Mouse (Mus musculus) frontal cortex, adult (tissue): Measurements from ENCODE around the gene Ublcp1.
A peak's percentile ranks its signal among the peaks of the same experiment; 100 is the strongest.
"Not testable (repeated sequence)": the region's sequence is repeated elsewhere in the genome, so short reads cannot be mapped to it uniquely, and the experiment has no call there.

ENCODE experiments used
- ATAC-seq: cut with Nextera tagmentation; 2 replicates; pipeline ENCODE4 v1.9.2; 2017; ENCODE audit warnings: mild to moderate bottlenecking, moderate library complexity, mixed read lengths; ENCODE audit not compliant: low TSS enrichment

Gene Ublcp1

DNA sequence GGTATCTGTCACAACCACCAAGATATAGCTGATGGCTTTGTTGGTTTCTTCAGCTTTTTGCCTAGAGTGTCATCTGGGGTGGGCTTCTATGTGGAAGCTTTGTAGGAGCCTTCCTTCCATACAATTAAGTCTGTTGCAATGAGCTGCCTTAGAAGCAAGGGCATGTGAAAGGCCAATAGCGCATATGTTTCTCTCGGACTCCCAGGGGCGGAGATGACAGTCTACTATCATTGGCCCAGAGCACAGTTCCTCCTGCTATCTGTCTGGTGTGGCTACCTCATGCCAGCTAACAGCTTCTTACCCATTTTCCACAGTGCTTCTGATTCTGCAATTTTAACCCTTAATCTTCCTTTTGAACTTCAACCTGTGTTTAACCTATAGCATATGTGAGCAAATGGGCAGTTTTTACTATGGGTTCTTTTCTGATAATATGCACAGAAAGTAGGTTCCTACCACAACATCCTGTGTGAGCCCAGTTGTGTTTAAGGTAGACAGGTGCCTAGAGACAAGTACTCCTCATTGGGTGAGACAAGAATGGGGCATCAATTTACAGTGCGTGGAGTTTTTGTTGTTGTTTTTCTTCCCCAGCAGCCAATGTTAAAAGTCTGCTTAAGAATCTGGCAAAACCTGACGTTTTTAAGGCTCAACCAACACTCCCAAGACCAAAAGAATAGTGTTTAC is 24.5 kb upstream of the Ublcp1 start:
- no peak for ATAC-seq

GRCm38 (mm10) chr11:44489117-44489516 is 18.8 kb upstream of the Ublcp1 start:
- ATAC-seq: no peak

DNA sequence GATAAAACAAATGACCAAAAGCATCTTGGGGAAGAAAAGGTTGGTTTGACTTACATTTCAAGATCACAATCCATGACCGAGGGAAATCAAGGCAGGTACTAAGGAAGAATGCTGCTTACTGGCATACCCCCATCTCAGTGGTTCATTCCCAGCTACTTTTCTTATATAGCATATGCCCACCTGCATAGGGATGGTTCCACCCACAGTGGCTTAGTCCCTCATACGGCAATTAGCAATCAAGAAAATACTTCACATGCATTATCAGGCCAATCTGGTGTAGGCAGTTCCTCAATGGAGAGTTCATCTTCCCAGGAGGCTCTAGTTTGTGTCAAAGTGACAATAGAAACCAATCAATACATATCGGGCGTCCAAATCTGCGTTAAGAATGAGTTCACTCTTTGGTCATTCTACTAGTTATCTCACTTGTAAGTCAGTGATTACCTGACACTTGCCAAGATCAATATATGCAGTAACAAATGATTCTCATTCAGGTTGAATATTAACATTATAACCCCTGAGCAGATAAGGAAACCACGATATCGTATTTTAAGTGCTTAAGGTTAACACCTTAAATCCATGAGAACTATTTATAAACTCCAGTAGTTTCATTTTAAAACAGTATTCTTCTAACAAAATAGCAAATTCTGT is 14.9 kb upstream of the Ublcp1 start:
- ATAC-seq: no peak

DNA sequence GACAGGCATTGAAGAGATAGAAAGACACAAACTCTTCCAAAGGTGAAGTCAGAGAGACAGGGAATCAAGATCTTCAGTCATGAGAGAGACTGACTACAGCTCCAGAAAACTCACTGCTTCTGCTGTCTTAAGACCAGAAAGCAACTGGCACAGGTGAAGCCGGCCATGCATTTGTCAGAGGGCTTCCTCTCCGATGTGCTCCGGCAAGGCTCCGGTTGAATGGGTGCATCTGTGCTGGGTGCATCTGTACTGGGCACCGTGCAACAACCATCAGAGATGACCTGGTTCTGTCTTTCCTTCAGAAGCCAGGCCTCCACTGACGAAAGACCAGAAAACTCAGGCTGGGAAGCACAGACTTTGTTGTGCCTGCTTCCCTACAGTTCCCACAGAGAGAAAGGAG is 9.9 kb upstream of the Ublcp1 start:
- no peak for ATAC-seq

- ATAC-seq: no peak
These were observed 8.1 kb upstream of the Ublcp1 start for GRCm38 (mm10) chr11:44478382-44478781.

DNA sequence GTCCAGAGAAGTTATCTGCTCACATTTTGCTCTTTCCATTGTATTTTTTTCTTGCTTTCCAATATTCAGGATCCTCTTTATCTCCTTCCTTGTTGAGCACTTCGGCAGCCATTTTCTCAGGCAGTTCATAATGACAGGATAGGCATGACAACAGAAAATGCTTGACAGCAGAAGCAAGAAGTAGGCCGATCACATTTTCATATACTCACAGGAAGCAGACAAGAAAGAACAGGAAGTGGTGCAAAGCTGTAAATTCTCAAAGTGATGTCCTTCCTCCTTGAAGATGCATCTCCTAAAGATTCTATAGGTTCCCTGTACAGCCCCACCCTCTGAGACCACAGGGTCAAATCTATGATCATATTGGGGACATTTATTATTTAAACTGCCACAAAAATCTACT is 6.1 kb upstream of the Ublcp1 start:
- ATAC-seq: no peak

- no peak for ATAC-seq
These were observed 5.2 kb upstream of the Ublcp1 start for GRCm38 (mm10) chr11:44475467-44475866.

DNA sequence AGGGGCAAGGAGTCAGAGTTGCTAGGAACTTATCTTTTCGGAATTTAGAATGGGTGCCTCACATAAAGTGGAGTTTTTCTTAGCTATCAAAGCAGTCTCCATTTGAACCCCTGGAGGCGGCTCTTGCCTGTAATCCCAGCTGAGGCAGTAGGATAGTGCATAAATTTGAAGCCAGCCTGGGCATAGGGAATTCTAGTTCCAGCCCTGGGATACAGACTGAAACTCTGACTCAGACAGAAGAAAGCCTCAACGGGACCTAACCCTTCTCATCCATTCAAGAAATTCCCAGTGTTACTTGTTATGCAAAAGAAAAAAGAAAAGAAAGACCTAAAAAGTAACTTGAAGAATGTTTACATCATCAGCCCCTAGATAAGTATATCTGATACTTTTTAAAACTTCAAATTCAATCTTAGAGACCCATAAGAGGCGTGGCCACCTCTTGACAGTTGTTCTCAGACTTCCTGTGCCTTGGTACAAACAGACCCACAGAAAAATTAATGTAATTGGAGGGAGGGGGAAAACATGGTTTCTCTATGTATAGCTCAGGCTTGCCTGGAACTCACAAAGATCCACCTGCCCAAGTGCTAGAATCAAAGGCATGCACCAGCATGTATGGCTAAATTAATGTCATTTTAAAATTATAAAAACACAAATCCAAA is 1.2 kb upstream of the Ublcp1 start:
- no peak for ATAC-seq

DNA sequence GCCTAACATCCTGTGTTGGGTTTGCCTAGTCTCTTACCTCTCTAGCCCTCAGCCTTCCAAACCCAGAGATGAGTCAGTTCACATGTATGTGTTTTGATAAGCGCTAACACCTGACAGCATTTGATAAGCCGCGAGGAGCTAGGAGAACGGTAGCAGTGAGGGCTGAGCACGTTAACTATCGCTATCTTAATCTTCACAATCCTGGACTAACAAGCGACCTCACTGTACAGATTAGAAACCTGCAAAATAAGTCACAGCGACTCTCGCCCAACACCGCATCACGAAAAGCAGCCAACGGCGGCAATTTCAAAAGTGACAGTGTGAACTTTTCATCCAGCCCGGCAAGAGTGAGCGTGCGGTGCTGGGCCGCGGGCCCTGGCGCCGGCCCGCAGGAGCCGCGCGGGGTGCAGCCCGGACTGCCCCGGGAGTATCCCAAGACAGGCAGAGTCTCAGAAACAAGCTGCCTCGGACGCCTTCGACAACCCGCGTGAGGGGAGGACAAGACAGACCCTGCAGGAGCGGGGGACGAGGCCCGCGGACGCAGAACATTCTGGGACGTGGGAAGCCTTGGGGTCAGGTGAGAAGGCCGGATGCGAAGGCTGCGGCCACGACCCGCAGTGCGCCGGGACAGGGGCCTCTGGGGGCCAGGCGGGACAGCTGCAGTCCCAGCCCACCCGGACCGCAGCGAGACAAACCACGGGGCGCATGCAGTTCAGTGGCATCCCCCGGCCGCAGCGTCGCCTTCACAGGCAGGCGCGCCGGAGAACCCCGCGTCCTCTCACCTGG is 459 bp downstream of the Ublcp1 start:
- ATAC-seq: peak; percentile 46

- ATAC-seq: no peak
These were observed 1.9 kb downstream of the Ublcp1 start for GRCm38 (mm10) chr11:44468306-44468790.

DNA sequence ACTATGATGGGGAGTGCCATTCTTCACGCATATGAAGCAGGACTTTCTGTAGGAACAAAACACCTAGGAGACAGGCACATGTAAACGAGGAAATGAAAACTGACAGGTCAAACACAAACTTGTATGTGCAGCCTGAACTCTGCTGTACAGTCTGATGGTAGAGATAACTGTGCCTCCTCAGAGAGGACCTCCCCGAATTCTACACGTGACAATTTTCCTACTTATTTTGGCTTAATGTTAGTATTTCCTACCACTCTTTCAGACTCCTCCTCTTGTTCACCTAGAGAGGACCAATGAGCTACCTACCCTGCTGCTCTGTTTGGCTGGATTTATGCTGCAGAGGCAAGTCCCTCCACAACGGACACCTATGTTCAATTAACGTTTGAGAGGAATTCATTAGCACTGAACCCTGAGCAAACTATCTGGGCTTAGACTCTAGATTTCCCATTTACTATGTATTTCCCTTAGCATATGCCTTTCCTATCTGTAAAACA is 3.3 kb downstream of the Ublcp1 start:
- no peak for ATAC-seq

- no peak for ATAC-seq
These were observed 8.8 kb downstream of the Ublcp1 start for GRCm38 (mm10) chr11:44461493-44461892.

- peak; percentile 88 for ATAC-seq
These were observed 16.9 kb downstream of the Ublcp1 start for GRCm38 (mm10) chr11:44453423-44453822.

- ATAC-seq: not testable (repeated sequence)
These were observed 18.3 kb downstream of the Ublcp1 start for GRCm38 (mm10) chr11:44452016-44452415.

DNA sequence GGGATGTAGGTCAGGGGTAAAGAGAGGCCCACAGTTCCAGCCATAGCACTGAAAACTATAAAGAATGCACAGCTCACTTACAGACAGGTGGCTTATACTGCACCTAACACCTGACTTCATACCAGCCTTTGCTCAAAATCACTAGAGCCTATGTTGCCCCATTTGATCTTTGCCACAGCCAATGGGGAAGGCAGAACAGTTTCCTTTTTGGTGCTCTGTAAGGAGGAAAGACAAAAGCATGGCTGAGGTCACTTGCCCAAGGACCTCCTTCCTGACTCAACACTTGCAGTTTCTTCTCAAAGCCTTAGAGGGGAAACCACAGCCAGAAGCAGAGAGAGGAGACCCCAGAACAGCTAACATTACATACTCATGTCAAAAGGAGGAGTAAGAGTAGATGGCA is 19.3 kb downstream of the Ublcp1 start:
- no peak for ATAC-seq

- ATAC-seq: no peak
These were observed 32.5 kb downstream of the Ublcp1 start for GRCm38 (mm10) chr11:44437786-44438185.

- ATAC-seq: no peak
These were observed 40.3 kb downstream of the Ublcp1 start for GRCm38 (mm10) chr11:44430036-44430435.

DNA sequence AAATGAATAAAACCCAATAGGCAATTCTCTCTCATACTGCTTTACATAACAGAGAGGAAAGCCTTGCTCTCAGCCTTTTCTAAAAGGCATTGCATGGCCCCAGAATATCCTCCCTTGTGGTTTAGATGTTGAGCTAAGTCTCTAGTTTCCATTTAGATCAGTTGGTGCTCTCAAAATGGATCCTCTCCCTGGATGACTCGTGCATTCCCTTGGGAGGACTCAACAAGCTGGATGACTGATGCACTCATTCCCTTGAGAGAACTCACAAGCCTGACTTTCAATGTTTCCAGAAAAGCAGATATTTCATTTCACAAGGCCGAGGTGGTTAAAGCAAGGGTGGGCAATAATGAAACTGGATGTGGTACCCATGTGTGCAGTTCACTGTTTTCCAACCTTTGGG is 42.3 kb downstream of the Ublcp1 start:
- ATAC-seq: no peak

DNA sequence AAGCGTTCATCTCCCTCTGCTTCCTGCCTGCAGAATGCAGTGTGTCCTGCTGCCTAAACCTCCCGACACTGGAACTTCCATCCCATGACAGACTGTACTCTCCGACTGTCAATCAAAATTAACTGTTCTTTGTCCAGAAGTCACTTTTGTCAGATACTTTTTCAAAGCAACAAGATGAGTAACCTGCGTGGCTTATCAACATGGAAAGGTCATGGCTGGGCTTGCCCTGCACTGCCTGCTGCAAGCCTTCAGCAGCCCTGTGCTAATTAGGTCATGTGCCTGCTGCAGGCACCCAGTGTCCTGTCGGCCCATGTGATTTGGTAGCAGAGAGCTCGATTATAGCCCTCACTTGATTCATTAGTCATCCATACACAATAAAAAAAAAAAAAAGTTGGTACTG is 44.7 kb downstream of the Ublcp1 start:
- no peak for ATAC-seq

DNA sequence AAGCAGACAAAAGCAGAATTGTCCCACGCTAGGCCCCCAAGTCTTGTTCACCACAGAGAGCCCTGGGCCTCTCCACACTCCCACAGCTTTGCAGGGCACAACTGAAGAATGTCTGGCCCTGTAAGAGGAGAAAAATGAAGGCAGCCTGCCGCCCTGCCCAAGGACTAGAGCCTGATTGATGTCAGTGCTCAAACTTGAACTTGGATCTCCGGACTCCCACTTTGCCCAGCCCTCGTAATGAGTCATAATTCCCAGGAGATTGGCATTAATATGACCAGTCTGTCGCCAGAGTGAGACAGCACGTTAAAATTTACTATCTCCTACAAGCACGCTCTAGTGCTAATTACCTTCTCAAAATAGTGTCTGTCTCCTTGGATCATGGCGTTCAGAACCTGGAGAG is 45.3 kb downstream of the Ublcp1 start:
- ATAC-seq: no peak

DNA sequence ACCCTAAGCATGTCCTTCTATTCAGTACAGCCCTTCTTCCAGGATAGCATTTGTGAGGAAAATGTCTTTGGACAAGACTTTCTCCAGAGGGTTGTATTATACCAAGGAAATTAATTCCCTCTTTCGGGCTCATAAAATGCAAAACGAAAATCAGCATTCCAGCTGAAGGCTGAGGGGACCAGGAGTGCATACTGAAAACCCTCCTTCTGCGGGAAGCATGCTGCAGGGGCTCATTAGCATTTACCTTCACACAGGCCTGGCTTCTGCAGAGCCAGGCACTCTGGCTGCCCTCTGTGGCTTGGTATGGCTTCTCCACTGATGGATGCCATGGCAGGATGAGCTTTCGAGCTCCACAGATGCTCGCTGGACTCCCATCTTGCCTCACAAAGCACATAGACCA is 46.3 kb downstream of the Ublcp1 start:
- no peak for ATAC-seq

DNA sequence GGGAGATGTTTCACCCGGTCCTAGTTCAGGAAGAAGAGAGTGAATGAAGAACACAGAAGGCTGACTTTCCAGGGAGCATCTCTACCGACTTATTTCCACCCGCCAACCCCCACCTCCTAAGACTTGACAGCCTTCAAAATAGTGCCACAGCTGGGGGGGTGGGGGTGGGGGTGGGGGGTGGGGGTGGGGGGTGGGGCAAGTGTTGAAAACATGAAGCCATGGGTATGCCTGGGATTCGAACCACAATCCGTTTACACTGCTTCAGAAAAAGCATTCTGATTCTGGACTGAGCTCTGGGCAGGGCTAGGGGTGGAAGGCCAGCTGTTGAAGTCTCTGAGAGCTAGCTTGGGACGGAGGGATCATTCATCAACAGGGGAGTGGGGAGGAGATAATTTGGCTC is 47.0 kb downstream of the Ublcp1 start:
- no peak for ATAC-seq
